Mouse (Mus musculus) layer of hippocampus, adult 8-10 months (tissue): ENCODE measurements around the gene Snapin. TPM values are rescaled to one million over a fixed set of nuclear protein-coding genes. Genes with fewer than 3 reads are reported as not detected.

Source experiments
- DNase-seq, 2 experiments: peaks; one replicate each; pipeline ENCODE4 v3.0.0; 2022; ENCODE audit warnings: low spot score in 2 of 2
- total RNA-seq, 4 experiments: library from RNA; stranded (reverse); gene quantifications; 2 replicates each; pipeline ENCODE4 v1.2.4; 2022

Snapin gene
- total RNA-seq, 4 experiments from 2014 or later: 54.7 to 68.9 (median 63.0) TPM

DNA sequence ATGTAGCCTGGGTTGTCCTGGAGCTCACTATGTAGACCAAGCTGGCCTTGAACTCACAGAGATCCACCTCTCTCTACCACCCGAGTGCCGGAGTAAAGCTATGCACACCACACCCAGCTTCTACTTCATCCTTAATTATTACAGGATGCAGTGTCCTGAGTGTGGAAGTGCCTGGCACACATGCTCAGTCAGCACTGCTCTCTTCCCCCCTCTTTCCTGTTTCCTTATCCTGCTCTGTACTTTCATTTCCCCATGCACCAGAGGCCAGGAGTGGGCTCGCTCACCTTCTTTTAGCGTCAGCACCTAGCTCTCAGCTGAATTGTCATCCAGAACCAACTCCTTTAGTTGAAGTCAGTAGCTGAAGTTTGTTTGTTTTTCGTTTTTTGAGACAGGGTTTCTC lies 30.5 kb downstream of the Snapin start:
- no peak for DNase-seq

DNA sequence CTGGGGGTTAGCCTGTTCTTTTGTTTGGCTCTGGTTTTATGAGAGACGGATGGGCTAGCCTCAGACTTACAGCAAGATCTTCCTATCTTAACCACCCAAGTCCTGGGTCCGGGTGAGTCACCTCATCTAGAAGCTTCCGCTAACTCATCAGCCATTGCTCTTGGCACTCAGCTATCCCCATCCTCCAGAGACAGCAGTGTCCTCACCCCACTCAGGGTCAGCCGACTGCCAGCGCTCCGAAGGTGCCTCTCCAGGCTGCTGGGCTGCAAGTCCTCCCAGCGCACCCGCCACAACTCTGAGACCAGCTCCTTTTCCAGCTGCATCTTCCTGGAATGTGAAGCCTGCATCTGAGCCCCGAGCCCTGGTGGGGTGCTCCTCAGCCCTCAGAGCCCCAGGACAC lies 31.1 kb downstream of the Snapin start:
- DNase-seq: no peak

DNA sequence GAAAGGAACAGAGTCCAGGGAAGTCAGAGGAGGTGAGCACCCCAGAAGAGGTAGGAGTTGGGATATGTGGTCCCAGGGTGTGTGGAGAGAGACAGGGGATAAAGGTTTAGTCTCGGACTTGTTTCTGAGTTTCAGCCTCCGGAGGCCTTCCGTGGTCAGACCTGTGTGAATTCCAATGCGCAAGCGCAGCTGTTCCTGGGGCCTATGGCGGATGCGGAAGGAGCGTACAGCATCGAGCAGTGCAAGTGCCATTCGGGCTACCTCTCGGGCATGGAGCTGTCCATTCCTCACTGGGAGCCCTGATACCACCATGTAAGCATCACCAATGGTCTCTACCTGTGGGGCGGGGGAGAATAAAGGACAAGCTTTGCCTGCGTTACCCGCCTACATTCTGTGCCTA lies 35.9 kb downstream of the Snapin start:
- no peak for DNase-seq

DNA sequence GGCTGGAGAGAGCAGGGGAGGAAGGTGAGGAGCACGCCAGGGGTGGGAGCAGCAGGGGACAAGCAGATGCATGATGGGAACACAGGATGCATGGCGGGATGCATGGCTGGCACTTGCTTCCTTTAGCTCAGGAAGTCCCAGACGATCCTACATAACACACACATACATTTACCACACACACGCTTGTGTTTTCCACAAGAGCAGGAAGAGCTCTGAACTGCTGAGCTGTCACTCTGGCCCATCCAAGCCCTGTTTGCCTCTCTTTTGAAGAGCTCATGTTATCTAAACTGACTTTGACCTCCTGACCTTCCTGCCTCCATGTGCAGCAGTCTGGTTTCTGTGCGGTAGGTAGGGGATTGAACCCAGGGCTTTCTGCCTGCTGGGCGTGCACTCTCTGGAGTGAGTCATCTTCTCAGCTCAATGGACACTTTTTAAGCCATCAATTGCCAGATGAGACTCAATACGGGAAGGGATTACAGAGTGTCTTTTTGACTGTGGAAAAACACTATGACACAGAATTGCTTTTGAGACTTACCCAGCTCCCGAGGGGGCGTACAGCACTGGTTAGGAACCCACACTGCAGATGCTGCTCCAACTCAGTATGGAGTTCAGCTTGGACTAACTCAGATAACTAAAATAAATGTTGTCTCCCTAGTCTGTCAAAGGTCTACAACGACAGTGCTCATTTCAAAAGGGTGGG lies 39.3 kb downstream of the Snapin start:
- peak; percentile 47 to 53 for DNase-seq

DNA sequence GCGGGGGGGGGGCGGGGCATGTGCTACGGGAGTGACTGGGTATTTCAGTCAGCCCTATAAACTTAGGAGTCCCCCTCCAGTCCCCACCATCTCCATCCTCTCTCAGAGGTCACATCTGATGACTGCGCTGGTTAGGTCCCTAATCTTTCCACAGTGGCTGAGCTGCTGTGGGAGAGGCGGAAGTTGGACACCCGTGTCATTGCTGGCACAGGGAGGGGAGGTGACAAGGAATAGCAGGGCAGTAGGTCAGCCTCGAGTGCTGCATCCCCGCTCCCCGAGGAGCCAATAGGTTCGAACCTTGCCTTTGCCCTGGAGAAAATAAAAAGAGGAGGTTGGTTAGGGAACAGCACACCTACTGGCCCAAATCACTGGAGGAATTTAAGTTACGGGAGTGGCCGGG lies 40.0 kb downstream of the Snapin start:
- no peak for DNase-seq

DNA sequence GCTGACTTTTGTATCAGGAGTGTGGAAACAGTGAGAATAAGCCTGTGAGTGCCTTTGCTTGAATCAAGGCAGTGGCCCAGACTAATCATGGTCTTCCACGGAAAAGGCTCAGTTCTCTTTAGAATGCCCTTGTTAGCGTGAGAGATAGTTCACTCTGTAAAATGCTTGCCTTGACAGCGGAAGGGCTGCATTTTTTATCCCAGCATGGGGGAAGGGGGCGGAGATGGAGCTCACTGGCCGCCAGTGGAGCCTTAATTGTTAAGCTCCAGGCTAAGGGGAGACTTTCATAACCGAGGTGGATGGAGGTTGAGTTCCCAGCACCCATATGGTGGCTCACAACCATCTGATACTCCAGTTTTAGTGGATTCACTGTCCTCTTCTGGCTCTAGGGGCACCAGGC lies 42.2 kb downstream of the Snapin start:
- DNase-seq: no peak

DNA sequence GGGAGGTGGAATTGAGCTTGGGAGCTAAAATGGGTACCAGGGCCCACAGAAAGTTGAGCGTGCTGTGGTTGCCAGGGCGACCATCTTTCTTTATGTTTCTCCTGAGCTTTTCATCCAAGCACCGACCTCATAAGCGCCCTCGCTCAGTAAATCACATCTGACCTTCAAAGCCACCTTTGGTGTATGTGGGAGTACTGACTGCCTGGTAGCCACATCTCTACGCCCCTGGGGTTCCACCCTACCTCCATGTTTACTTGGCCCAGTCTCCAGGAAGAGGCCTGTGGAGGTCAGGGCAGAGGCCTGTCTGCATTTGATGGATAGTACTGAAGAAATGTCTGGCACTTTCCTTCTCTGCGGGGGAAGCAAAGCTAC lies 43.7 kb downstream of the Snapin start:
- no peak for DNase-seq

DNA sequence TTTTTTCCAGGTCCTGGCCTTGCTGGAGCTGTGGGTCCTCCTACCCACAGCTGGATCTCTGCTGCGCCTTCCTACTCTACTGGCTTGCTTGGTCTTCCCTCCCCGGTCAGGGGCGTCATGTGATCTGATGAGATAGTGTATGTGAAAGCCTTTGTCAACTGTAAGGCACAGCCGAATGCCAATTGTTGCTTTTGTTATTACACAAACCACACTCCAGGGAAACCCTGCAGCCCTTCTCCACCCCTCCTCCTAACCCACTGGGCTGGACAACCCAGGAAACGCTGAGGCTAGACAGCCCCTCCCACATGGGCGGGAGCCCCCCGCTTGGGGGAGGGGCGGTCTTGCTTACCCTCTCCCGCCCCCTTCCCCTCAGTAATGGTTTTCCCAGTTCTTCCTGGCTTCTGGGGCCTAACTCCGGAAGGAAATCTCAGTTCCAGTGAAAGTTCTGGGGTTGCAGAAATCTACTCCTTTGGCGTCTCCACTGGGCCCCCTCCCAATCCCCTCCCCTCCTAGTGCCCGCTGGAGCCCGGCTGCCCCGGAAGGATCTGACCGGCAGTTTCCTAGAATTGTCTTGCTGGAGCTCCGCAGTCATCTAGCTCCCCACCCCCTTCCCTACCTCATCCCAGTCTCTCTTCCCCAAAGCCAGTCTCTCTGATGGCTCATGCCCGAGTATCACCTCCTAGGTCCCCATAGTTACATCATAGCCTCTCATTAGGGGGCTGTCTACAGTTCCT lies 44.3 kb downstream of the Snapin start:
- DNase-seq: peak; percentile 62 to 73

DNA sequence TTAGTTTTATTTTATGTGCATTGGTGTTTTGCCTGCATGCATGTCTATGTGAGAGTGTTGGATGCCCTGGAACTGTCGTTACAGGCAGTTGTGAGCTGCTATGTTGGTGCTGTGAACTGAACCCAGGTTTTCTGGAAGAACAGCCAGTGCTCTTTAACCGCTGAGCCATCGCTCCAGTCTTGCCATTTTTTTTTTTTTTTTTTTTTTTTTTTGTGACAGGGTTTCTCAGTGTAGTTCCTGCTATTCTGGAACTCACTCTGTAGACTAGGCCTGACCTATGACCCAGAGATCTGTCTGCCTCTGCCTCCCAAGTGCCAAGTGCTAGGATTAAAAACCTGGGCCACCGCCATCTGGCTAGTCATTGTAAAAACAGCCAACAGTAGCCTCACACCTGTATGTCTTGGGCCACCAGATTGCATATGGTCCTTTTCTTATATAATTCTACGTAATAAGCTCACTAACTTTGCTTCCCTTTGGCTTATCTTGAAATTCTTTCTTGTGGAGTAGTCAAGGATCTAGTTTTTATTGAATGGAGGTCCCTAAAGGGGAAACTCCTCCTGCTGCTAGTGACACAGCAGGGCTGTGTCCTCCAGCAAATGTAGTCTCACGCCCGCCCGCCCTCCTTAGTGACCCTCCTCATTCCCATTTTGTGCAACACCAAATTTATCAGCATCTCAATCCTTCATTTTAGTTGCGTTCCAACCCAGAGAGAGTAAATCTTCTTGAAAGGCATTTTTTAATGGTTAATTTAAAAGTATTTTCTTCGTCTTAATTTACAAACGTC lies 45.2 kb downstream of the Snapin start:
- no peak for DNase-seq

DNA sequence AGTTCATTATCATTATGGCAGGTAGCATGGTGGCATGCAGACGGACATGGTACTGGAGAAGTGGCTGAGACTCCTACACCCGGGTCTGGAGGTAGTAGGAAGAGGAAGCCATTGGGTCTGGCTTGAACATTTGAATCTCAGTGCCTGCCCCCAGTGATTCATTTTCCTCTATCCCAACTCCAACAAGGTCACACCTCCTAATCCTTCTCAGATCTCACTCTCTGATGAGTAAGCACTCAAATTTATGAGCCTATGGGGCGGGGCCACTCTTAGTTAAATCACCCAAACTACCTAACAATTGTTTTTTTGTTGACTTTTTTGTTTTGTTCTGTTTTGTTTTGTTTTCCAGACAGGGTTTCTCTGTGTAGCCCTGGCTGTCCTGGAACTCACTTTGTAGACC lies 46.9 kb downstream of the Snapin start:
- DNase-seq: no peak

DNA sequence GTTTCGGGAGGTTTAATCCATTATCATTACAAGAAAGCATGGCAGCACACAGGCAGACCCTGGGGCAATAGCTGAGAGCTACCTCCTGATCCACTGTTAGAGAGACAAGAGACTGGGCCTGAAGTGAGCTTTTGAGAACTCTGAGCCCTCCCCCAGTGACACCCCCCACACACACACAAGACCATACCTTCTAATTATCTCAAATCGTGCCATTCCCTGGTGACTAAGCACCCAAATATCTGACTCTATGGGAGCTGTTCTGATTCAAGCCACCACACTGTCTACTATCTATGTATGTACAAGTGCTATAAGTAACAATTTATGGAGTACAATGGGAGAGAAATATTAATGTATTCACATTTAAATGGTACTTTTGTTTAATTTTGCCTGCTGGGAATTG lies 50.1 kb downstream of the Snapin start:
- no peak for DNase-seq

Other genes starting within 250 kb of the Snapin start
- gene Creb3l4, start 247.5 kb downstream of the Snapin start, total RNA-seq: under 1 TPM in 2 of 4 experiments, not detected in 2; 0.23 to 0.45 TPM
- gene Slc39a1, start 242.9 kb downstream of the Snapin start, total RNA-seq: 10 to 100 TPM; 43.0 to 64.2 (median 50.4) TPM
- 10 to 100 TPM; 39.7 to 43.8 (median 42.8) TPM for gene Crtc2, start 236.9 kb downstream of the Snapin start, total RNA-seq
- gene Dennd4b, start 225.8 kb downstream of the Snapin start, total RNA-seq: 10 to 100 TPM; 32.8 to 38.7 (median 33.0) TPM
- 100 to 1,000 TPM; 100 to 109 (median 104) TPM for gene Gatad2b, start 197.9 kb downstream of the Snapin start, total RNA-seq
- gene Slc27a3, start 101.1 kb downstream of the Snapin start, total RNA-seq: 10 to 100 TPM in 3 of 4 experiments, 1 to 10 TPM in 1; 9.1 to 12.7 (median 12.1) TPM
- gene Ints3, start 57.4 kb downstream of the Snapin start, total RNA-seq: 10 to 100 TPM; 56.4 to 85.0 (median 73.0) TPM
- 1 to 10 TPM; 5.1 to 6.7 (median 5.8) TPM for gene Npr1, start 25.2 kb downstream of the Snapin start, total RNA-seq
- gene Ilf2, start 14.9 kb downstream of the Snapin start, total RNA-seq: 10 to 100 TPM; 84.2 to 89.7 (median 87.4) TPM
- 100 to 1,000 TPM; 146 to 155 (median 153) TPM for gene Chtop, start 18.5 kb upstream of the Snapin start, total RNA-seq
- 100 to 1,000 TPM in 2 of 4 experiments, 10 to 100 TPM in 2; 87.1 to 154 (median 123) TPM for gene S100a1, start 23.4 kb upstream of the Snapin start, total RNA-seq
- gene S100a13, start 23.4 kb upstream of the Snapin start, total RNA-seq: 10 to 100 TPM; 16.9 to 33.3 (median 24.9) TPM
- 1 to 10 TPM in 1 of 4 experiments, under 1 TPM in 1, not detected in 2; 0.49 to 1.3 TPM for gene S100a14, start 35.8 kb upstream of the Snapin start, total RNA-seq
- 100 to 1,000 TPM in 2 of 4 experiments, 10 to 100 TPM in 2; 69.8 to 134 (median 102) TPM for gene S100a16, start 46.2 kb upstream of the Snapin start, total RNA-seq
- gene S100a3, start 69.5 kb upstream of the Snapin start, total RNA-seq: 1 to 10 TPM in 3 of 4 experiments, under 1 TPM in 1; 0.35 to 1.8 (median 1.2) TPM
- gene S100a2, start 99.2 kb upstream of the Snapin start, total RNA-seq: not detected
- gene Gm42674, start 110.9 kb upstream of the Snapin start, total RNA-seq: not detected
- gene S100a4, start 112.7 kb upstream of the Snapin start, total RNA-seq: 10 to 100 TPM in 1 of 4 experiments, 1 to 10 TPM in 3; 2.7 to 17.2 (median 5.7) TPM
- gene S100a5, start 117.5 kb upstream of the Snapin start, total RNA-seq: not detected
- 10 to 100 TPM; 22.1 to 95.0 (median 51.5) TPM for gene S100a6, start 121.8 kb upstream of the Snapin start, total RNA-seq
- under 1 TPM in 3 of 4 experiments, not detected in 1; 0.34 to 0.62 (median 0.49) TPM for gene S100a7a, start 163.0 kb upstream of the Snapin start, total RNA-seq
- gene S100a8, start 177.9 kb upstream of the Snapin start, total RNA-seq: 1 to 10 TPM in 1 of 4 experiments, not detected in 3; 1.2 TPM
- 1 to 10 TPM in 1 of 4 experiments, not detected in 3; 1.1 TPM for gene S100a9, start 204.7 kb upstream of the Snapin start, total RNA-seq
- gene Pglyrp4, start 235.9 kb upstream of the Snapin start, total RNA-seq: not detected